7 mouse cellular contexts compared by ENCODE assay signal in the genomic region with DNA sequence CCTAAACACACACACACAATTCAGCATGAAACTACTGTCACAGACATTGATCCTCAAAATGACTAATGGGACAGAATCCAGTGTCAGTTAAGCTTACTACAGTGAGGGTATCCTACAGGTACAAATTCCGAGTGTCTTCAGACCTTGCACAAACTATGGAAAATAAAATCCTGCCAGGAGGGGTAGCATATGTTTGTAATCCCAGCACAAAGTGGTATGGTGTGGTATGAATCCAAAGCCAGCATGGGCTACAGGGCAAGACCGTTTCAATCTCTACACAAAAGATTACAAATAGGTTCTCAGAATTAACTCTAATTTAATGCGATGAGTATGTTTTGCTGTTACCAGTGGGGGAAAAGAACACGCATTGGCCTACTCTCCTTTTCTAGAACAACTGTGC. TPM values are rescaled to one million over a fixed set of nuclear protein-coding genes. Genes with fewer than 3 reads are reported as not detected.
DNase-seq lines count a peak whose midpoint lies in the region; ATAC-seq and TF ChIP-seq lines count a peak whose summit lies in the region.

A gene (plus strand): TSS at position 301 of the 400 bp plus-strand sequence.

- H3K9me3 ChIP-seq in forebrain, embryonic 10.5 days = no peaks in the 10 kb centered on the region
- H3K9me3 ChIP-seq in liver, embryonic 12.5 days (replicated peaks) = no peaks in the 10 kb centered on the region

- H3K4me3 ChIP-seq in spleen, adult 2 months (ENCODE audit: extremely low read depth, insufficient read depth, insufficient read length) = peak within 1 kb of the TSS; percentile 65
- peak within 1 kb of the TSS; percentile 92 for H3K4me3 ChIP-seq in forebrain, embryonic 10.5 days
- peak within 1 kb of the TSS; percentile 76 for H3K4me3 ChIP-seq in liver, embryonic 12.5 days

- DNase-seq in spleen, adult 2 months (ENCODE audit: low read depth in 1 of 2, low spot score in 2 of 2) = no peak
- no peak for DNase-seq in spleen, postnatal 10 days (ENCODE audit: low spot score in 2 of 2)
- no peak for DNase-seq in forebrain, embryonic 10.5 days (ENCODE audit: extremely low spot score, low spot score)
- no peak for DNase-seq in embryo, embryonic 11 days
- DNase-seq in urinary bladder, postnatal 4 days (ENCODE audit: low spot score in 2 of 2) = no peak

- no peak for ATAC-seq in hematopoietic stem cell, adult 5-6 weeks (replicated peaks in 1 of 2; ENCODE audit: insufficient read depth in 1 of 2, low FRiP score in 2 of 2, low TSS enrichment in 1 of 2, low read depth in 1 of 2, poor library complexity in 2 of 2, severe bottlenecking in 2 of 2)
- ATAC-seq in liver, embryonic 12.5 days = no peak

- no peak for TF ChIP-seq CTCF in spleen, adult 2 months (IDR thresholded peaks at IDR 0.05; ENCODE audit: extremely low read depth, insufficient read depth, insufficient read length, insufficient replicate concordance)

- H3K9ac ChIP-seq in liver, embryonic 12.5 days = peak within 1 kb of the TSS; percentile 87

- 31% methylated on average over 4 of the region's 4 CpGs for WGBS in spleen, adult 2 months
- WGBS in forebrain, embryonic 10.5 days = 32% methylated on average over 4 of the region's 4 CpGs
- 24% methylated on average over 4 of the region's 4 CpGs for WGBS in liver, embryonic 12.5 days (ENCODE audit: insufficient replicate concordance)

- H3K36me3 ChIP-seq in spleen, adult 2 months (ENCODE audit: control insufficient read depth, insufficient read depth, low read length) = peaks cover 10% of the 10 kb centered on the region
- H3K36me3 ChIP-seq in forebrain, embryonic 10.5 days (replicated peaks) = peaks cover 19% of the 10 kb centered on the region
- peaks cover 13% of the 10 kb centered on the region for H3K36me3 ChIP-seq in liver, embryonic 12.5 days

- TF ChIP-seq POLR2A in spleen, adult 2 months (IDR thresholded peaks at IDR 0.05; ENCODE audit: low read depth, low read length) = no peak

- H3K27ac ChIP-seq in spleen, adult 2 months (ENCODE audit: insufficient read depth, low read length) = peak within 1 kb of the TSS; percentile 91
- H3K27ac ChIP-seq in forebrain, embryonic 10.5 days = peak within 1 kb of the TSS; percentile 94
- H3K27ac ChIP-seq in liver, embryonic 12.5 days = peak within 1 kb of the TSS; percentile 84

- no peaks in the 10 kb centered on the region for H3K4me1 ChIP-seq in spleen, adult 2 months (ENCODE audit: control insufficient read depth, insufficient read depth, insufficient read length)
- peaks cover 27% of the 10 kb centered on the region for H3K4me1 ChIP-seq in forebrain, embryonic 10.5 days
- H3K4me1 ChIP-seq in liver, embryonic 12.5 days = peaks cover 22% of the 10 kb centered on the region

- peak within 1 kb of the TSS; percentile 99 for H3K4me2 ChIP-seq in liver, embryonic 12.5 days

- no peaks in the 10 kb centered on the region for H3K27me3 ChIP-seq in spleen, adult 2 months (ENCODE audit: control insufficient read depth, insufficient read depth, low read length)
- H3K27me3 ChIP-seq in forebrain, embryonic 10.5 days (ENCODE audit: poor library complexity, severe bottlenecking) = peaks cover 11% of the 10 kb centered on the region; the same call in 1 of the 2 replicates
- peaks cover 35% of the 10 kb centered on the region for H3K27me3 ChIP-seq in liver, embryonic 12.5 days (replicated peaks)

RNA-seq across cellular contexts. Expression of the gene that starts here (rescaled TPM):
- 49.6 and 64.5 TPM in 2 replicates for polyA plus RNA-seq in spleen, adult 2 months (2012; rRNA removed)
- polyA plus RNA-seq in forebrain, embryonic 10.5 days (2016; fragmentation: Nextera tagmentation; extraction: Ambion mirVana) = 3.2 and 3.5 TPM in 2 replicates
- total RNA-seq in hematopoietic stem cell, adult 5-6 weeks (2017) = 12.0 and 17.6 TPM in 2 replicates
- polyA plus RNA-seq in liver, embryonic 12.5 days (2016; fragmentation: Nextera tagmentation; extraction: Ambion mirVana) = 2.8 and 3.2 TPM in 2 replicates

Comparison
In these comparisons a context has a peak if more than half of its experiments do, and no peak if none do; other contexts are left out.
1. RNA of the gene that starts here (polyA plus RNA-seq): 49.6 to 64.5 TPM in spleen, adult 2 months; 3.2 to 3.5 TPM in forebrain, embryonic 10.5 days and 2.8 to 3.2 TPM in liver, embryonic 12.5 days; every median in the first group is over 10 times any median in the second.
2. Peak in every context shown above with its lines, with median percentiles within 50 percentile points of each other: H3K27ac ChIP-seq and H3K4me3 ChIP-seq.